Comparison of ENCODE assay signal across 8 mouse cellular contexts in the genomic region with DNA sequence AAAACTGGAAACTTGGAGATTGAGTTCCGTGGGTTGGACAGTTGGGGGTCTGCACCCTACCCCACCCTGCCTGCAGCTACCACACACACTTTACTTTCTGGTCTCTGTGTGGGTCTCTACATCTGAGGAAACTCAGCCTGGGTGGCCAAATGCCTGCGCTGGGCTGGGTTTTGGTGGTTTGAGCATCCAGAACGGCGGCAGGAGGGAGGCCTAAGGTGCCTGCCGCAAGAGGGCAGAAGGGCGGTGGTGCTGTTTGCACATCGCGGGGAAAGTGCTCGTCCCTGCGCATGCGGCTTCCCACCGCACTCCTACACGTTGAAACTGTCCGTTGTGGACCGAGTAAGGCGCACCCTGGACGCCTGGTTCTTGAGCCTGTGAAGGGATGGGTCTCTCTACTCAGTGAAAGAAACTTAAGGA. TPM values are rescaled to one million over a fixed set of nuclear protein-coding genes. Genes with fewer than 3 reads are reported as not detected.
A peak's percentile ranks its signal among the peaks of the same experiment; 100 is the strongest.
DNase-seq lines count a peak whose midpoint lies in the region; TF ChIP-seq lines count a peak whose summit lies in the region.

No protein-coding gene starts in this region.

- H3K36me3 ChIP-seq in ES-Bruce4 (ENCODE audit: control insufficient read depth, insufficient read depth, low read length, poor library complexity, severe bottlenecking) = no peaks in the 10 kb centered on the region

- H3K9ac ChIP-seq in ES-Bruce4 (ENCODE audit: low read depth, poor library complexity, severe bottlenecking) = peak overlapping the region; percentile 52

- peak; percentile 85 for TF ChIP-seq CTCF in ES-Bruce4 (IDR thresholded peaks at IDR 0.05; ENCODE audit: low read depth, low read length)
- TF ChIP-seq CTCF in lung, adult 2 months (IDR thresholded peaks at IDR 0.05; ENCODE audit: insufficient read depth, low read length) = peak; percentile 78

- DNase-seq in cerebellum, adult 11 months = peak; percentile 88
- peak; percentile 75 for DNase-seq in forelimb bud, embryonic 11.5 days (ENCODE audit: low read depth, low spot score)
- peak; percentile 92 for DNase-seq in heart, postnatal 4 days
- DNase-seq in layer of hippocampus, adult 8-10 months (ENCODE audit: low spot score in 2 of 2) = peak; percentile 68 to 83
- peak; percentile 89 for DNase-seq in lung, adult 2 months
- peak; percentile 84 for DNase-seq in ovary, postnatal 14 days (ENCODE audit: low spot score)
- peak; percentile 64 for DNase-seq in thymus, postnatal 14 days

- WGBS in lung, adult 2 months = 1% methylated on average over 17 of the region's 17 CpGs

- H3K27me3 ChIP-seq in ES-Bruce4 (ENCODE audit: control insufficient read depth, insufficient read depth, low read length, poor library complexity, severe bottlenecking) = no peaks in the 10 kb centered on the region

- H3K4me1 ChIP-seq in ES-Bruce4 (ENCODE audit: control insufficient read depth, insufficient read depth, low read length) = peaks cover 2% of the 10 kb centered on the region
- peaks cover 17% of the 10 kb centered on the region for H3K4me1 ChIP-seq in lung, adult 2 months (ENCODE audit: control insufficient read depth, insufficient read depth, low read length)

- peak overlapping the region; percentile 52; the same call in 1 of the 2 replicates for H3K27ac ChIP-seq in ES-Bruce4 (ENCODE audit: insufficient read depth, low read length)

- TF ChIP-seq EP300 in ES-Bruce4 (IDR thresholded peaks at IDR 0.05; ENCODE audit: insufficient read depth, low read depth, low read length) = peak; percentile 80

- H3K9me3 ChIP-seq in ES-Bruce4 (replicated peaks; ENCODE audit: control insufficient read depth, insufficient read depth, low read length, poor library complexity, severe bottlenecking) = peaks cover 3% of the 10 kb centered on the region; the same call in 1 of the 2 replicates

- TF ChIP-seq POLR2A in ES-Bruce4 (IDR thresholded peaks at IDR 0.05; ENCODE audit: insufficient read depth, low read length) = no peak
- peak; percentile 76; the same call in 1 of the 2 replicates for TF ChIP-seq POLR2A in lung, adult 2 months (IDR thresholded peaks at IDR 0.05; ENCODE audit: borderline replicate concordance, extremely low read depth, low read depth, low read length)

- H3K4me3 ChIP-seq in ES-Bruce4 (ENCODE audit: low read depth, low read length) = peak overlapping the region; percentile 57
- H3K4me3 ChIP-seq in lung, adult 2 months (replicated peaks; ENCODE audit: extremely low read depth, low read depth, low read length) = peak overlapping the region; percentile 57

RNA-seq across cellular contexts. Expression of a gene that starts 32.8 kb away (rescaled TPM):
- polyA plus RNA-seq in ES-Bruce4 (2011; ENCODE audit: insufficient read depth, insufficient read length, low read depth, missing spikeins) = not detected in 2 replicates
- 10 to 100 TPM in 1 of 2 experiments, 1 to 10 TPM in 1; 8.8 to 10.4 TPM for total RNA-seq in heart, postnatal 4 days (2021)
- 1 to 10 TPM; 4.3 to 6.3 (median 5.2) TPM for total RNA-seq in layer of hippocampus, adult 8-10 months (2022)
- polyA plus RNA-seq in lung, adult 2 months (2012; rRNA removed) = 77.0 and 86.0 TPM in 2 replicates

RNA-seq across cellular contexts. Expression of a gene that starts 40.8 kb away (rescaled TPM):
- 70.0 and 76.0 TPM in 2 replicates for polyA plus RNA-seq in ES-Bruce4 (2011; ENCODE audit: insufficient read depth, insufficient read length, low read depth, missing spikeins)
- total RNA-seq in heart, postnatal 4 days (2021) = 10 to 100 TPM; 33.6 to 34.7 TPM
- total RNA-seq in layer of hippocampus, adult 8-10 months (2022) = 100 to 1,000 TPM; 123 to 157 (median 152) TPM
- polyA plus RNA-seq in lung, adult 2 months (2012; rRNA removed) = 74.0 and 84.5 TPM in 2 replicates

Comparison
In these comparisons a context has a peak if more than half of its experiments do, and no peak if none do; other contexts are left out.
1. Peak in every context shown above with its lines: DNase-seq, H3K4me3 ChIP-seq and H3K27ac ChIP-seq.